Mouse (Mus musculus): Measurements from ENCODE around the gene S1pr2.
"Not testable (repeated sequence)": the region's sequence is repeated elsewhere in the genome, so short reads cannot be mapped to it uniquely, and the experiment has no call there.

The S1pr2 gene

DNA sequence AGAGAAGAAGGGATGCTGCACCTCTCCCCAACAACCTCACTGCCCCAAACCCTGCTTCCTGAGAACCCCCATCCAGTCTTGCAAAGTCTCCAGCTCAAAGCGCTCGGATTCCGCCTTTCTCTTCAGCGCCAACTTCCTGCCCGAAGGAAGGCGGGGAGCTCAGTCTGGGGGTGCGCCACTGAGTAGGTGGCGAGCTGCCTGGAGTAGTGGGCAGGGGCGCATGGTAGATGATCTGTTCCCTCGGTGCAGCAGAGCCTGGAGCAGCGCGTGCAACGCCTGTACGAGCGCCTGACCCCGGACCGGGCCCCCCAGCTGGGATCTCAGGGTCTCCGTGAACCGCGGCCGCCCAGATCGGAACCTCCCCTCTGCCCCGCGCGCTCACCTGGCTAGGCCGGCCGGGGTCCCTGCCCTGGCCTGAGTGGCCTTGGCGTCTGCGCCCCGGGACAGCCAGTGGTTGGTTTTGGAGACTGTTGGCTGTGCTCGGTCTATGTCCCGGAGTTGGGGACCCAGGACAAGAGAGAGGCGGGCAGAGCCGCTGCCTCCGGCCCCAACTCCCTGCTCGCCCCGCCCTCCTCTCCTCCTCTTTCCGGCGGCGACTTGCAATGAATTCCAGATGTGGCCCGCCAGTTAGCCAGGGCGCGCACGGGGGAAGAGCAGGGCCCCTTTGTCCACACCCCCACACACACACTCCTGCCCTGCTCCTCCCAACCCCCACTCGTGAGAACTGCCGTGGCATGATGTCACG is at the start of gene S1pr2:
Gene S1pr2 (minus strand): TSS at position 566 of the 745 bp plus-strand sequence.
- in situ Hi-C loops (cut with MboI, MseI), result no loop called here

DNA sequence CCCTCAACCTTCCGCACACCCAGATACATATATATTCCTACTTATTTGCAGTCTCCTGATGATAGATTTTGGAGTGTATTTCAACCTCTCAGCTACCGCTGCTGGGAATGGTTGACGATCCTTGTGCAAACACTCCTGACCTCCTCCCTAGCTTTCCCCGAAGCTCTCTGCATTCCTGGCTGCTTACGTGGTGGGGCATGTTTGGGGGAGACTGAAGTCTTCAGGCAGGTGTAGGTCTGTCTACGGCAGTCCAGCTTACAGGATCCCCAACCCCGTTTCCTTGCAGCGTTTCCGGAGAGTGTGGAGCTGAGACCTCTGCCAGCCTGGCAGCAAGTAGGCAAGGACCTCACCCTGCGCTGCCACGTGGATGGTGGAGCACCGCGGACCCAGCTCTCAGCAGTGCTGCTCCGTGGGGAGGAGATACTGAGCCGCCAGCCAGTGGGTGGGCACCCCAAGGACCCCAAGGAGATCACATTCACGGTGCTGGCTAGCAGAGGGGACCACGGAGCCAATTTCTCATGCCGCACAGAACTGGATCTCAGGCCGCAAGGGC is 48.8 kb upstream of the S1pr2 start:
- in situ Hi-C loops (cut with MboI, MseI), result loop anchor here (5.0 kb wide), 1 partner anchor 117 kb away; no protein-coding TSS in a partner anchor

DNA sequence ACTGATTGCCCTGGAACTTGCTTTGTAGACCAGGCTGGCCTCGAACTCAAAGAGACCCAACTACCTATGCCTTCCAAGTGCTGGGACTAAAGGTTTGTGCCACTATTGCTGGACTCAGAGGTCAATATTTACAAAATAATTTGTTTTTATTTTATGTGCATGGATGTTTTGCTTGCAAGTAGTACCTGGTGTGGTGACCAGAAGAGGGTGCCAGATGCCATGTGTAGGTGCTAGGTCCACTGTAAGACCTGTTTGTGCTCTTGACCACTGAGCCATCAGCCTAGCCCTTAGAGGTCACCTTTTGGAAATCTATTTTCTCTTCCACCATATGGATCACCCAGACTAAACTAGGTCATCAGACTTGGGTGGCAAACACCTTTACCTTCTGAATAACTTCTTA is 46.1 kb upstream of the S1pr2 start:
- in situ Hi-C loops (cut with MboI, MseI), result no loop called here

DNA sequence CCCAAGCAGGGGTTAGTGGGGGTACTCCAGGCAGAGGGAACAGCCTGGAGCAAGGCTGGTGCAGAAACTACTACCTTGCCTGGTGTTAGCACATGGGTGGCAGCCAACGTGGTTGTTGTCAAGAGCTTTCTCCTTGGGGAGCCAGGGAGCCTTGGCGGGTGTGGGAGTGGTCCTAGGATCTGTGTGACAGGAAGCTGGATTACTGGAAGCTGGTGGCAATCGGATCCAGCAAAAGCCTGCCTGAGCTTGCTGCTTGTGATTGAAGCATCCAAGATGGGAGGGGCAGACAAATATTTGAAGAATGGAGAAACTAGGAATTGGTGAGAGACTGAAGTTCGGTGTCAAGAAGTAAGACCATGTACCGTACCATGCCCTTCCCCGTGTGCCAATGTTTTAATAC is 45.7 kb upstream of the S1pr2 start:
- in situ Hi-C loops (cut with MboI, MseI), result no loop called here

DNA sequence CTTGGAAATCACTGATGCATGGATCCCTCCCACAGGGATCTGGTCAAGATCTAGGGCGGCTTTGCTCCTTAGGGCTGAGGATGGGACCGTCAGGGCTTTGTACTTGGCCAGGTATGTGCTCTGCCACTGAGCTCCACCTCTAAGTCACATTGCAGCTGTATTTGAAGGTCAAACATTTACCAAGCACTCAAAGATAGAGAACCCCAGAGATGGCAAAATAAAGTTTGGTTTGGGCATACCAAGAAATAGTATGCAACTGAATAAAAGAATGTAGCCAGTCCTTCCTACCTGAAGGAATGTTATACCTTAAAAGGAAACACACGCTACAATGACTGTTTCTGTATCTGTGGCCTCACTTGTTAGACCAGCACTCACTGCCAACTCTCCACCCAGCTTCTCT is 44.8 kb upstream of the S1pr2 start:
- in situ Hi-C loops (cut with MboI, MseI), result no loop called here

DNA sequence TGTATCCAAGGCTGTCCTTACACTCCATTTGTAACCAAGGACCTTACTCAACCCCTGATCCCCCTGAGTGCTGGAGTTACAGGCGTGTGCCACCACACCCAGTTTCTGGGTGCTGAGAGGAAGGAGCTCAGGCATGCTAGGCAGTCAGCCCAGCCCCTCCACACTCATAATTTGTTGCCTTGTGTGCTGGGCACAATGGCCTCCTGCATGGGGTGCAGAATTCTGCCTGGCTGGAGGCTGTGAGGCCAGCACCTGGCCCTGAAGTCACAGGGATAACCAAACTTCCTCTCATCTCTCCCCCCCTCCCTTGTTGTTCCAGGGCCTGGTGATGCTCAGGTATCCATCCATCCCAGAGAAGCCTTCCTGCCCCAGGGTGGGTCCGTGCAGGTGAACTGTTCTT is 42.0 kb upstream of the S1pr2 start:
- in situ Hi-C loops (cut with MboI, MseI), result no loop called here

DNA sequence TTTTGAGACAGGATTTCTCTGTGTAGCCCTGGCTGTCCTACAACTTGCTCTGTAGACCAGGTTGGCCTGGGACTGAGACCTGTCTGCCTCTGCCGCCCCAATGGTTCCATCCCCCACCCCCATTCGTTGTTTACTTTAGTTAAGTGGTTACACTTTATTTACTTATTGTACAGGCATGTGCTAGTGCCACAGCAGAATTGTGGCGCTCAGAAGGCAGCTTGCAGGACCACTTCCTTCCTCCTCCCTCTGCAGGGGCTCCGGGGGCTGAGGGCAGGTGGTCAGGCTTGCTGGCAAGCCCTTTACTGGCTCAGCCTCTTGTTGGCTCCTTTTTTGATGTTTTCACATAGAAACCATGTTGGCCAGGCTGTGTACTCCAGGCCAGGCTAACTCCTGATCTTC is 40.6 kb upstream of the S1pr2 start:
- in situ Hi-C loops (cut with MboI, MseI), result no loop called here

DNA sequence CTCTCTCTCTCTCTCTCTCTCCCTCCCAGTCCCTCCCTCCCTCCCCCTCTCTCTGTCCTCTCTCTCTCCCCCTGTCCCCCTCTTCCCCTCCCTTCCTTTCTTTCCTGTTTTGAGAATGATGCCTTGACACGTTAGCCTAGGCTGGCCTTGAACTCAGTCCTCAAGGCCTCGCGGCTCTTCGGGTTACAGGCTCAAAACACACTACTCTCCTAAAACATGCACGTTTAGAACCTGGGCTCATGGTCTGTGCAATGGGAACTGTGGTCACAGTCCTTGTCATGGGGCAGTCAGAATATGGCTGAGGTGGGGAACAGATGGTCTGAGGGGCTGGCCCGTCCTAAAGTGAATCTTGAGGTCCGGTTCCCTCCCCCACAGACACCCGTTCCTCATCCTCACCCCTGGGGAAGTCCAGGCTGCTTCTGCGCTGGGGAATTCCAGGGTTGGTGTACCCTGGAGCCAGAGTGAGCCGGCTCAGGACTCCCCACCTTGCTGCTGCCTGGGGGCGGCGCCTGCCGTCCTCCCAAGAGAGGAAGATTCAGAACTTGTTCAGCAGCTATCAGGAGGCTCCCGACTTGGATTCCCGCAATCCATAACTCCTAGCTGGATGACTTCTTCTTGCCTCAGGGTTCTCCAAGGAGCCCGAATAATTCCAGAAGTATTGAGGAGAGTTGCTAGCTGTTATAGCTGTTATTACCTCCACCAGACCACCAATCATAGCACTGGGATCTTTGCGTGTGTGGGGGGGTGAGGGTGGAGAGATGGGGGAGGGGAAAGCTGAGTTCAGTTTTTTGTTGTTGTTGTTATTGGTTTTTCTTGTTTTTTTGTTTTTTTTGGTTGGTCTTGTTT is 40.0 kb upstream of the S1pr2 start:
- in situ Hi-C loops (cut with MboI, MseI), result no loop called here

DNA sequence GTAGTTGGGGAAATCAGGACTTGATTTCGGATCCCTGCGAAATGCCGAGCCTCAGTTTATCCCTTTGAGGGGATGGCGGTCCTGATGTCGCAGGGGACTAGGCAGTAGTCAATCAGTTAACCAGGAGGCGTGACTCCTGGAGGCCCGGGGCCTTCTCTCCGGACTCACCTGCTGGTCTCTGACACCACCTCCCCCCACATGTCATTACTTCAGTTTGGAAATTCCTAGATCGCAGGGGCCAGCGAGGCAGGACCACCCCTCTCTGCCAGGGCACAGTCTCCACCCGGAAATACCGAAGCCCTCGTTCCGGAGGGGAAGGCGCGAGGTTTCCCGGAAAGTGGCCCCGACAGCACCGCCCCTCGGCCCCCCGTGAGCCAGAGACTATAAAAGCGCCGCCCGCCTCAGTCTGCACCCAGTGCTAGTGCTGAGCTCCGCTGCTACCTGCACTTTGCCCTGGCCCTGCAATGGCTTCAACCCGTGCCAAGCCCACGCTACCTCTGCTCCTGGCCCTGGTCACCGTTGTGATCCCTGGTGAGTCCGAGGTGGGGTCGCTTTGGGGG is 39.1 kb upstream of the S1pr2 start, which contains the start of gene Icam1:
Gene Icam1 (plus strand): TSS at position 415 of the 560 bp plus-strand sequence.
- in situ Hi-C loops (cut with MboI, MseI), result no loop called here

DNA sequence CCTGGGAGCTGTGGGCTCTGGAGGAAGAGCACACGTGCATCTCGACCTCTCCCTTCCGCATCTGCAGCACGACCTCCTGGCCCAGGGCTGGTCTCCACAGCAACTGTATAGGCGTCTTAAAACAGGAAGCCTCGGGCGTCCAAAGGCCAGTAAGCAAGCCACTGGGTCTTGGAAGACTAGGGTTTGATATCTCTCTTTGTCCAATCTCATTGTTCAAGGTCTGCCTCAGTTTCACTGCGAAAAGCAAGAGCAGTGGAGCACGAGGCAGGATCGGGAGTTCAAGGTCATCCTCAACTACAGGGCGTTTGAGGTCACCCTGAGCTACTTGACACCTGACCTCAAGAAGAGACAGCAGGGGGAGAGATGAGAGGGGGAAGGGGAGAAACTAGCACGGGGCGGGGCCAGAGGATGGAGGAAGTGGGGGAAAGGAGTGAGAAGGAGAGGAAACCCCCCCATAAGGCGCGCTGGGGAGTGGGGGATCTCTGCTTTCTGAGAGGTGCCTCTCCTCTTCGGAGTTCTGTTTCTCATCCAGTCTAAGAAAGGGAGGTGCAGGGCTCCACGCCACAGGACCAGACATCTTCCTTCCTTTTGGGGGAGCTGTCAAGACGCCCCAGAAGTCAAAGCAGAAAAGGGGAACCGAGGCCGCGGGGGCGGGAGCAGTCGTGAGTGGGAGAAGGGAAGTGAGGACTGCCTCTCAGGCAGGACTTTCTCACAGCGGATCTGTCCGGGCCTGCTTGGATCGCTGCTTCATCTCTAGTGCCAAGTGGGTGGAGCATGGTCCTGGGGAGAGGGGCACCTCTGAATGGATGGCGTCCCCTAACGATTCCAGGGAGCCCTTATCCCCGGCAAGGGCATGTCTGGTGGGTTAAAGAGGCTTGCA is 38.4 kb upstream of the S1pr2 start:
- in situ Hi-C loops (cut with MboI, MseI), result no loop called here

DNA sequence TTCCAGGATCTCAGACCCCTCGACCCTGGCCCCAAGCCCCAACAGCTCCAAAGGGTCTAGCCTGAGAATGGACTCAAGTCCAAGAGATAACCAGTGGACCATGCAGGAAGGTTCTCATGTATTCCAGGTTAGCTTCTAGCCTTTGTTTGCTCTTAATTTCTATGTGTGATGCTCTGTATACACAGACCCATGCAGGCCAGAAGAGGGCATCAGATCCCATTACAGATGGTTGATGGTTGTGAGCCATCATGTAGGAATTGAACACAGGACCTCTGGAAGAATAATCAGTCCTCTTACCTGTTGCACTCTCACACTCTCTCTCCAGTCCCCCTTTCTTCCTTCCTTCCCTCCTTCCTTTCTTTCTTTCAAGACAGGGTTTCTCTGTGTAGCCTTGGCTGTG is 35.8 kb upstream of the S1pr2 start:
- in situ Hi-C loops (cut with MboI, MseI), result no loop called here

DNA sequence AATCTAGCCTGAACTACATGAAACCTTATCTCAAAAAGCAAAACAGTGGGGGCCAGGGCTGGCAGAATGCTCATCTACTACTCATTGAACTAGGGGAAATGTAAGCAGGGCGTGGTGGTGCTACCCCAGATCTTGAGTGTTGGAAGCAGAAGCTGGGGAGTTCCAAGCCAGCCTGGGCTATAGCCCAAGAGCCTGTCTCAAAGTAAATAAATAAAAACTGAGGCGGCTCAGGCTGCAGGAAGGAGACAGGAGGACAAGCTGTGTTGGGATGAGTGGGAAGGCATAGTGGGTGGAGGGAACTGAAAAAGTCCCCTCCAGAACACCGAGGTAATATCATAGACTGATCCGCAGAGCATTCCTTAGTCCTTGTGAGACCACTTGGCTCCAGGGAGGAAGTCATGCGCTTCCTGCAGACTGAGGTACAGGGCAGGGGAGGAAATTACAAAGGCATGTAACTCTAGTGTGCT is 35.3 kb upstream of the S1pr2 start:
- in situ Hi-C loops (cut with MboI, MseI), result no loop called here

DNA sequence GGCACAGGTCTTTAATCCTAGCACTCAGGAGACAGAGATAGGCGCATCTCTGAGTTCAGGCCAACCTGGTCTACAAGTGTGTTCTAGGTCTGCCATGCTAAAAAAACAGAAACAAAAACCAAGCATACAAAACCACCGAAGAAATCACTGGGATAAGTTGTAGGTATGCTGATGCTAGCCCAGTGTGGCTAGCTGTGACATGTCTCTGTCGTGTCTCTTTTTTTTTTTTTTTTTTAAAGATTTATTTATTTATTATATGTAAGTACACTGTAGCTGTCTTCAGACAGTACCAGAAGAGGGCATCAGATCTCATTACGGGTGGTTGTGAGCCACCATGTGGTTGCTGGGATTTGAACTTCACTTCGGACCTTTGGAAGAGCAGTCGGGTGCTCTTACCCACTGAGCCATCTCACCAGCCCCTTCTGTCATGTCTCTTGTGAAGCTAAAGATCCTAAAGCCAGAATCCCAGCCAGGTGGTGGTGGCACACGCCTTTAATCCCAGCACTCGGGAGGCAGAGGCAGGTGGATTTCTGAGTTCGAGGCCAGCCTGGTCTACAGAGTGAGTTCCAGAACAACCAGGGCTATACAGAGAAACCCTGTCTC is 34.5 kb upstream of the S1pr2 start:
- in situ Hi-C loops (cut with MboI, MseI), result not testable (repeated sequence)

DNA sequence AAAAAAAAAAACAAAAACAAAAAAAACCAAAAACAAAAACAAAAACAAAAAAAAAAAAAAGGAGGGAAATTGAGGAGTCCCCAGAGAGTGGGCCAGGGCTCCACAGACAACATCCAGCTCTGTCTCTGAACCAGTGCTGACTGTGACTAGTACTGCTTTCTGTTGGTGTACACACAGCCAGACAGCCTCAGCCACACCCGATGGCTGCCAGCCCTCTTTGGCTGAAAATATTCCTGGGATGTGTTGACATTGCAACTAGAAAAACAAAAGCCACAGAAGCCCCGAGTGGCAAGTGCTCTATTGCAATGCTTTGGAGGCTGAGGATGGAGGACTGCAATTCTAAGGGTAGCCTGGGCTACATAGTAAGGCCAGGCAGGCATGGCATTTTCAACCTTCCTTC is 33.8 kb upstream of the S1pr2 start:
- in situ Hi-C loops (cut with MboI, MseI), result no loop called here

DNA sequence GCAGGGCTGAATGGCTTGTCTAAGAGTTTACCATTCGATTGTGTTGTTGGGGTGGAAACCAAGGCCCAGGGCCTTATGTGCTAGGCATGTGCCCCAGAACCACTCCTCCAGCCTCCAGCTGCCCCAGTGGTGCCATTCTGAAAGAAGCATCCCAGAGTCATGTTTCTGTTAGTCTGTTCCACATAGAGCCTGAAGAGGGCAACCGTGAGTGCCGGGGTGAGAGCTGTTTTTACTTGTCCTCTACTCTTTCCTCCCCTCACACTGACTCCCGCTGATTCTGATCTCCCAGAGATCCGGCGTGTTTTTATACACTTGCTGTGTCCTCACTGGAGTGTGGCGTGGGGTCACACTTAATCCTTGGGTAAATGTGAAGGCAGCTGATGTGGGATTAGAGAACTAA is 31.4 kb upstream of the S1pr2 start:
- in situ Hi-C loops (cut with MboI, MseI), result no loop called here

DNA sequence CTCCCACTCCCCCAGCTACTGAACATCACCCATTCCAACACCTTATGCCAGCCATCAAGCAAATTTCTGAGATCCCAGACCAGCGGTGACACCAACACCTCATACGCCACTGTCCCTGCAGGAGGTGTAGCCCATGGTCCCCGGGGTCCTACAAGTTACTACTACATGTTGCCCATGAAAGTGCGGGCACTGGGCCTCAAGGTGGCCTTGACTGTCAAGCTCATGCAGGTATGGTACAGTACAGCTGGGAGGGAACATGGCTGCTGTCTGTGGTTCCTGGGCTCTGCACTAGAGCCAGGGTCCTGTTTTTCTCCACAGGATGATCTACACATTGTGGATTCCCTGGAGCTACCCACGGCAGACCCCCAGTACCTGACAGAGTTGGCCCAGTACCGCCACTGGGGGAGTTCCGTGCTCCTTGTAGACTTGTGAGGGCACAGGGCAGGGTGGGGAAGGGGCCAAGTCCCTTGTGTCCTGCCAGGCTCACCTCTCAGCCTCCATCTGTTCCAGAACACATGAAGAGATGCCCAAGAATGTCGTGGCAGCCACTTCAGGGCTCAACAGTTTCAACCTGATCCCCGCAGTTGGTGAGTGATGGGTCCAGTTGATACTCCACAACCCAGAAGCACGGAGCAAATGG is 30.9 kb upstream of the S1pr2 start:
- in situ Hi-C loops (cut with MboI, MseI), result no loop called here

DNA sequence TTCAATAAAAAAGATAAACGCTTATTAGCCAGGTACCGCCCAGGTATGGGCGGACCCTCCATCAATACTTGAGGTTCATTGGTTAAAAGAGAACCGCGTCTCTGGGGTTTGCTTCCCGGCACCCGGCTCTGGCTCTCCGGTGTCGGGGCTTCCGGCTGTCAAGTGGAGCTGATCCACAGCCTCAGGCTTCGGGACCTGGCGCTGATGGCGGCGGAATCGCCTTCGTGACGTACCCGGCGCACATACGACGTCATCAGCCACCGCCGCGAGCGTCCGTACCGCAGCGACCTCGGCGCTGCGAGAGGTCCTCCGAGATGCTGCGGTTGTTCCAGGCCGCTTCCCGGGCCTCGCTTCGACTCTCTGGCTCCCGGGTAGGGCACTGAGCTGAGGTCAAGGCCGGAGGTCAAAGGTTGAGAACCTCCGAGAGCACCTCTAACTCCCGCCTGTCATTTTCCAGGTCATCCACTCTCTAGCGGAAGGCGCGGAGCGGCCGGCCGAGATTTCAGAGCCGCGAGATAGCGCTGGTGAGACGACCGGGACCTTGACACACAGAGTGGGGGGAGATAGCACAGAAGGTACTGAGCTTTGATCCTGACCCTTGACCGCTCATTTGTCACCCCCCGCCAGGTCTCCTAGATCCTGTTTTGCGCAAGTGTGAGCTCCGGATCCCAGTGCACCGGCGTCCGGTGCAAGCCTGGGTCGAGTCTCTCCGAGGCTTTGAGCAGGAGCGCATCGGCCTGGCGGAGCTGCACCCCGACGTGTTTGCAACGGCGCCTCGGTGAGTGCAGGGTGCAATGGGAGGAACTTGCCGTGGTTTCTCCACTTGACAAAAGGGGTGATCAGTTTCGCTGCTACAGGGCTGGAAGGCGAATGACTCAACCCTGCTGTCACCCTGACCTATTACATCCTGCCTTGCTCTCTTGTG is 26.3 kb upstream of the S1pr2 start, which contains the start of gene Mrpl4:
Gene Mrpl4 (plus strand): TSS at position 112 of the 925 bp plus-strand sequence.
- in situ Hi-C loops (cut with MboI, MseI), result no loop called here

DNA sequence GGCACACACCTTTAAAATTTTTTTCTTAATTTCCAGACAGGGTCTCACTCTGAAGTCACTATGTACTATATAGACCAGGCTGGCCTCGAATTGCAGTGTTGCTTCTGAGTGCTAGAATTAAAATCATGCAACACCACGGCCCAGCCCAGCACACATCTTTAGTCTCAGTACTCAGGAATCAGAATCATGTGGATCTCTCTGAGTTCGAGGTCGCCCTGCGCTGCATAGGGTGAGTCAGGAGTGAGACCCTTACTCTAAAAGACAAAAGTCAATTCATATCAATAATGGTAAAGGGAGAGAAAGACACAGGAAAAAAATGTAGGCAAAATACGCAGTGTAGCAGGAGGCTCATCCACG is 25.7 kb upstream of the S1pr2 start:
- in situ Hi-C loops (cut with MboI, MseI), result no loop called here

DNA sequence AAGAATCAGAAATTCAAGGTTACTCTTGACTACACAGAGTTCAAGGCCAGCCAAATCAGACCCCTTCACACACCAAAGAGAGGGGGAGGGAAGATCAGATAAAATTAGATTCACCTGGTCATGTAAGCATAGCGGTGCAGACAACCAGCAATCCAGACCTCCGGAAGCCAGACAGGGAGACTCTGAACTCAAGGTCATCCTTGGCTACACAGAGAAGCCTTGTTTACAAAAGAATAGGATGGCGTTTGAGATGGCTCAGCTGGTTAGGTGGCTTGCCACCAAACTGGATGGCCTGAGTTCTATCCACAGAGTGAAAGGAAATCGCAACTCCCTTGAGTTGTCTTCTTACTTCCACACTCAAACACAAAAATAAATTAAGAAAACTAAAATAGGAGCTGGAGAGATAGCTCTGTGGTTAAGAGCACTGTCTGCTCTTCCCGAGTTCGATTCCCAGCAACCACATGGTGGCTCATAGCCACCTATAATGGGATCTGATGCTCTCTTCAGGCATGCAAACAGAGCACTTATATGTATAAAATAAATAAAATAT is 25.1 kb upstream of the S1pr2 start:
- in situ Hi-C loops (cut with MboI, MseI), result no loop called here
